Mouse (Mus musculus) layer of hippocampus, adult 2 months (tissue): ENCODE results near the gene Armh2. TPM values are rescaled to one million over a fixed set of nuclear protein-coding genes. Genes with fewer than 3 reads are reported as not detected.
A peak's percentile ranks its signal among the peaks of the same experiment; 100 is the strongest.

Experiments used
- DNase-seq, 2 experiments: peaks; one replicate each; pipeline ENCODE4 v3.0.0; 2022; ENCODE audit warnings: low spot score in 2 of 2
- H3K27ac ChIP-seq: fragments of 200-600 bp; 2 replicates; pipeline ENCODE4 v1.8.1; 2022
- H3K4me3 ChIP-seq: fragments of 200-600 bp; 2 replicates; pipeline ENCODE4 v1.8.1; 2022; ENCODE audit warnings: mild to moderate bottlenecking
- CTCF ChIP-seq: fragments of 200-600 bp; conservative IDR thresholded peaks from 2 replicates; pipeline ENCODE4 v1.8.1; 2022; ENCODE audit warnings: antibody characterized with exemption, mild to moderate bottlenecking, moderate library complexity
- total RNA-seq, 2 experiments: library from RNA; stranded (reverse); gene quantifications; 2 replicates each; pipeline ENCODE4 v1.2.3; 2021

The Armh2 gene
- total RNA-seq, 2 experiments from 2014 or later: not detected

DNA sequence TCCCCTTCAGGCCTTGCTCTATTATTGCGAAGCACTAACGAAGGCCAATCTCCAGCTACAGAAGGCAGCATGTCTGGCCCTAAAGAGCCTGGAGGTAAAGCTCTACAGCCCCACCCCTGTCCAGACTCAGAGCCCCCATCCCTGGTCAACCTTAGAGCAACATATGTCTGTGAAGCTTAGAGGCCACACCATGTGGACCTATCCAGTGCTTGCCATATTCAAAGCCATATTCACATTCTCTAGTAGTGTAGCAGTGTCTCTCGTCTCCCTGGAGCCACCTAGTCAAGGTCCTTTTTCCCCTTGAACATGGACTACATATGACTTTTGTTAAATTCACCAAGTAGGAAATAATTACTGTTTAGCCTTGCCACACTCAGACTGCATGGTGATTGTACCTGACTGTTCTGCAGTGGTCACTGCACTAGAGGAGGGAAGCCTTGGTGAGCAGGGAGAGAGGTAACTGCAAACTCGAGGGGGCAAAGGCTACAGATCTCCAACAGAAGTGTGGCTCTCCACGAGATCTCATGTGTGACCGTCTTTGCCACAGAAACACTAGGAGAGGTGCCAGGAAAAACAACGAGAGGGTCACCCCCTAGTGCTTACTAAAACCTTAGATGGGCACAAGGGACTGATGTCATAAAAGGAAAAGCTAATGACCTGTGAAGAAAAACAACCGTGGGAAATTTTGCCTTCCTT, 17.2 kb upstream of the Armh2 start:
- no peak overlapping the region for H3K27ac ChIP-seq
- H3K4me3 ChIP-seq: no peak overlapping the region
- no peak for TF ChIP-seq CTCF
- DNase-seq: no peak

DNA sequence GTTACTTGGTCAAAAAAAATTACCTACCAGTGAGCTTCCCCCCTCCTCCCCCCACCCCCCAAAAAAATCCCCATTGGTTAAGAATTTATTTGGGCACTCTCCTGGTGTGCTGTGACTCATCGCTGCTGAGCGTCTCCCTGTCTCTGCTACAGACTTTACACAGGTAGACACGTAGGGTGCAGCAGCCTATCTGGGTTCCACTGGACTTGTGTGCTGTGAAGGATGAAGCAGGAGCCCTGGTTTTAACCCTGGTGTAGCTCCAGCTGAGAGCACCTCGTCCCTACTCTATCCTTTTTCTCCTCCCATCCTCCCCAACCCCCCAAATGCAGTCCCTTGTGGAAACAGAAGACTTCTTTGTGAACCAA, 16.7 kb upstream of the Armh2 start:
- TF ChIP-seq CTCF: no peak

DNA sequence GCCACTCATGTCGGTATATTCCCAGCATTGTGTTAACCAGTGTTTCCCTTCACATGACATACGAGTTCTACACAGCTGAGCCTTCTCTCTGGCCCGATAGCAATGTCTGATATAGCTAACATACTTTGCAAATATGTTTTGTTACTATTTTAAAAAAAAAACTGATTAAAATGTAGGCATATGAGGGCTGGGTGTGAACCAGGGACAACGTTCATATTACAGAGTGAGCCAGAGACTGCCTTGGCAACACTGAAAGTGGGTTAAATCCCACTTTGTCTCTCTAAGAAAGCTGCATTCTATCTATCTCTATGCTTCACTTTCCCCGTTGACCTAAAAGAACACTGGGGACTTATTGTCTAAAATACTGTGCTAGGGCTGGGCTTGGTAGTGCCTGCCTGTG, 11.9 kb upstream of the Armh2 start:
- Histone ChIP-seq H3K27ac (no peak overlapping the region), H3K4me3 (no peak overlapping the region)
- TF ChIP-seq CTCF: no peak
- DNase-seq: no peak

More for the DNA sequence above, 16.7 kb upstream of the Armh2 start:
- no peak for DNase-seq
- Histone ChIP-seq H3K4me3 (no peak overlapping the region; the same call in 1 of the 2 replicates), H3K27ac (peak overlapping the region; percentile 53; the same call in 1 of the 2 replicates)

DNA sequence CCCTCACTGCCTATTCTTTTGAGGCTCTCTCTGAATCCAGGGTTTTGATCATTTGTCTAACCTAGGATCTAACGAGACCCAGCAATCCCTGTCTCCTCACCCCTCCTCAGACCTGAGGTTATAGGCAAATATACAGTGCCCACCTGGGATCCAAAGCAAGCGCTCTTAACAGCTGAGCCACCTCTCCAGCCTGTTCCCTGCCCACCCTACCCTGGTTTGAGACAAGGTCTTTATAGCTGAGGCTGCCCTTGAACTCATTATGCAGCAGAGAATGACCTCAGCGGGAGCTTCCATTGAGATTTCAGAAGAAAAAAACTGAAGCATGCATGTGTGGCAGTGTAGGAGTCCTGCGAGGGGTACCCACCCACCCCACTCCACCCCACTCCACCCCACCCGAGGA, 6.5 kb upstream of the Armh2 start:
- no peak for DNase-seq
- no peak for TF ChIP-seq CTCF
- Histone ChIP-seq H3K4me3 (no peak overlapping the region), H3K27ac (no peak overlapping the region)

DNA sequence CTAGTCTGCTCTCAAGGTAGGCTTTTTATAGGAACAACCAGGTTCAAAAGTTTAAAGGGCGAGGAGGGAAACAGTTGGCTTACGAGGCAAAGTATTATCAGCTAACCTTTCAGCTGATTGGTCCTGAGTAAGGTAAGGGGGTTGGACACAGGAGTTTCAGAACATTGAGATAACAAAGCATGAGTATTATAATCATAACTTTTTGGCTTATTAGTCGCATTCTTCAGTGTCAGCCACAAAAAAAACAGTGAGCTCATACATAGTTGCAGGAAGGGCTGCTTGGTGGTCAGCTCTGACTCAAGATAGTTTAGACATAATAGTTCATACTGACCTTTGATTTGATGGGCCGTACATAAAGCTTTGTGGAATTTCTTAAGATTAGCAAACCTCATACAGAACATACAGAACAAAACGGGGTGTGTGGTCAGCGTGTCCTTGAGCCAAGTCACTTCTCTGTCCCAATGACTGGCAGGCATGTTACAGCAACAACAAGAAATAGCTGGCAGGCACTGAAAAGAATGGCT, 5.4 kb upstream of the Armh2 start:
- no peak overlapping the region for H3K27ac ChIP-seq
- DNase-seq: no peak
- TF ChIP-seq CTCF: no peak
- no peak overlapping the region for H3K4me3 ChIP-seq

DNA sequence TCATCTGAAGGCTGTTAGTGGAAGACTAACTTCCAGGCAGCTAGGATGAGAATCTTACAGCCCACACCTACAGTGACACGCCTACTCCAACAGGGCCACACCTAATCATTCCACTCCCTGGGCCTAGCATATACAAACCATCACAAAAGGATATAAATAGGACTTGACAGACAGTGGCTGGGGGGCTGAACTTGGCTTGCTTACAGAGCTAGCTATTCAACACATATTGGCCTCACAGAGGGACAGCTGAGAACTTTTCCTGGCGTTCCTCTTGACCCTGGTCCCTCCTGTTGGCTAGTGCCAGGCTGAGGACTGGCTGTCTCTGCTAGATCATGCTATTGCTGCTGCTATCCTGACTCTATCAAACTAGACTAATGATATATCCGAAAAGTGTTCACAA, 6.8 kb downstream of the Armh2 start:
- no peak for DNase-seq
- Histone ChIP-seq H3K27ac (no peak overlapping the region), H3K4me3 (no peak overlapping the region)
- no peak for TF ChIP-seq CTCF

DNA sequence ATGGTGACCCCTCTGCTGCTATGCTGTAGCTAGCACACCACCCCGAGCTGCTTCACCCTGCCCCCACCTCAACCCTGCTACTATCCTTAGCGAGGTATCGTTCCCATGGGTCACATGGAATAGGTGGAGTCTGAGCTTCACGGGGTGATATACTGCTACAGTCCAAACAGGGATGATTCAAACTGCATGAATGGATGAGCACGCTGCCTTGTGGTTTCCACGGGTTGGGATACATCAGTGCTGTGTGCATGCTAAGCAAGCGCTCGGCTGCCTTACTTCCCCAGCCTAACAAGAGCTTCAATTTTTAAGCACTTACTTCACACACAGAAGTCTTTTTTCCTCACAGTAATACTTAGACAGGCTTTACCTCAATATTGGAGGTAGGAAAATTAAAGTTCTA, 9.8 kb downstream of the Armh2 start:
- no peak for TF ChIP-seq CTCF
- DNase-seq: no peak
- Histone ChIP-seq H3K4me3 (no peak overlapping the region), H3K27ac (no peak overlapping the region)

DNA sequence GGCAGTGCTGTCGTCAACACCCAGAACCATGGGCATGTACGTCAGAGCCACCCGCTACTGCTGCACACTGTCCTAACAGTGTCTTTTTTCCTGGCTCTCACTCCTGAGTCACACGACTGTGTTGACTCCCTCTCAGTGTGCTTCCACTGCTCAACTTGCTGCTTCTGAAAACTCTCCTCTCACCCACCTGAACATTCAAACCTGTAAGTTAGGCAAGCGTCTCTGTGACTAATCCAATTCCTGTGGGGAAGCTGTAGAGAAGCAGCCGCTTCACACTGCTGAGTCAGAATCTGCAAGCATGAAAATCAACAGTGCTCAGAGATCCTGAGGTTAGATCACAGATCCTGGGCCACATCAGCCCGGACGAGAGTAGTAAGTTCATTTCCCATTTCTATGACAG, 10.4 kb downstream of the Armh2 start:
- no peak for TF ChIP-seq CTCF
- Histone ChIP-seq H3K4me3 (no peak overlapping the region), H3K27ac (no peak overlapping the region)
- no peak for DNase-seq

DNA sequence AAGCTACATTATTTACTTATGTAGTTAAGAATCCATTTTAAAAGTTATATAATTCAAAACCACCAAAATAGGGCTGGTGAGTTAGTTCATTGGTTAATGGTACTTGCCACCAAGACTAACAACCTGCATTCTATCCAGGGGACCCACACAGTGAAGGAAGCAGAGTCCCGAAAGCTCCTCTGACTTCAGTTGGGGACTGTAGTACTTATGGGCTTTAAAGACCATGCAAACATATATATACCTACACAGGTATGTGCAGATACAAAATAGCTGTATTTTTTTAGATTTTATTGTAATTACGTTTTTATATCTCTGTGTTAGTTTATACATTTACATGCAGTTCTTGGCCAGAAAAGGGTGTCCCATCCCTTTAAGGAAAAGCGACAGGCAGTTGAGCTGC, 15.7 kb downstream of the Armh2 start:
- no peak for TF ChIP-seq CTCF
- Histone ChIP-seq H3K4me3 (no peak overlapping the region), H3K27ac (no peak overlapping the region)
- DNase-seq: no peak

DNA sequence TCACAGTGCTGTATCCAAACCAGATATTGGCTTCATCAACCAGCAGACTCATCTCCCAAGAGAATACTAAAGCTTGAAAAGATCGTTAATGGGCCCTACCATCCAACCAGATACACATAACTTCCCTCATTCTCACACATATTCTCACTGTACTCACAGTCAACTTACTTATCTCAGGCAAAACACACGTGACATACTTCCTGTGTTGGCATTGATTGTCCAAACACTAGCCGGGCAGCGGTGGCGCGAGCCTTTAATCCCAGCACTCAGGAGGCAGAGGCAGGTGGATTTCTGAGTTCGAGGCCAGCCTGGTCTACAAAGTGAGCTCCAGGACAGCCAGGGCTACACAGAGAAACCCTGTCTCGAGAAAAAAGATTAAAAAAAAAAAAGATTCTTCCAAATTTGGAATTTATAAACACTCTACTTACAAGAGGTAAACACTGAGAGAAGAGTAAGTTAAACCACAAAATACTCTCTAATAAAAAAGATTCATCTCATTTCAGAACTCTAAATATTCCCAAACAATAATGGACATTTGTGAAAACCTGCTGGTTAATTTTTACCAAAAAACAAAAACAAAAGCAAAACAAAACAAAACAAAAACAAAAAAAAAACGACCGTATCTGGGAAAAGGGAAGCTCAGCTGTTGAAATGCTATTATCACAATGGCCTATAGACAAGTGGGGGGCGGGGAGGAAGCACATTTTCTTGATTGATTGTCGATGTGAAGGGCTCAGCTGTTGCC, 17.0 kb downstream of the Armh2 start:
- no peak overlapping the region for H3K4me3 ChIP-seq
- H3K27ac ChIP-seq: no peak overlapping the region
- DNase-seq: no peak
- TF ChIP-seq CTCF: no peak

DNA sequence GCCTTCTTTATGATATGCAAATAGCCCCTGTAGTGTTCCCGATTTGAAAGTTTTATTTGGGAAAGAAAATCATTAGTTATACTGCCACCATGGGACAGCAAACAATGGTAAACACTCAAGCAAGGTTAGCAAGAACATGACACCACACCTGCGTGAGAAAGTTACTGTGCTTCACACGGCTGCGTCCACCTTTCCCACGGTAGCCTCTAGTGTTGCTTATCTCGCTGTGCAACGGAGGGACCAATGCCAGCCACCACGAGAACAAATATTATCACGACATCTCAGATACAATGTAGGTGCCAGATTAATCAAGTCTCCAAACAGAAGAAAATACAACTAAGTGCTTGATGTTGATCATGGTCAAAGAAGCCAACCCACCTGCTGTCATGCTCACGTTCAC, 18.4 kb downstream of the Armh2 start:
- no peak overlapping the region for H3K4me3 ChIP-seq
- no peak overlapping the region for H3K27ac ChIP-seq
- no peak for TF ChIP-seq CTCF
- DNase-seq: no peak

DNA sequence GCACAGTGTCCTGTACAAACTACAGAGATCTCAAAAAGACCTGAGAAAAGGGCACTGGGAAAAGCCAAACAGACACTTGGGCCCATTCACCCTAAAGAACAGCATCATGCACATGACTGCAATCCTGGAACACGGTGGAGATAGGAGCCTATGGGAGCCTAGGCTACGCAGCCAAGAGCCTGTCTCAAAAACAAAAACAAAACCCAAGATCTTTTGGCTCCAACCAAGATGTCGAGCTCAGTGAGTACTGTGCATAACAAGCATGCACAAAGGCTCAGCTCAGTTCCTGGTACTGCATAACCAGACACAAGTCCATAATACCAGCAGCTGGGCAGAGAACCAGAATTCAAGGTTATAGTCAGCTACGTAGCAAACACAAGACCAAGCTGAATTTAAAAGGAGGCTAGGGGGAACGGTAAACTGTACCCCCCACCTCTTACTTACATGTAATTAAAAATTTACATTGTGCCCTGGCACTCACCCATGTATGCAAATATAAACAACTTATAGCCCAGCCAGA, 19.4 kb downstream of the Armh2 start:
- H3K4me3 ChIP-seq: no peak overlapping the region
- H3K27ac ChIP-seq: no peak overlapping the region
- no peak for DNase-seq

DNA sequence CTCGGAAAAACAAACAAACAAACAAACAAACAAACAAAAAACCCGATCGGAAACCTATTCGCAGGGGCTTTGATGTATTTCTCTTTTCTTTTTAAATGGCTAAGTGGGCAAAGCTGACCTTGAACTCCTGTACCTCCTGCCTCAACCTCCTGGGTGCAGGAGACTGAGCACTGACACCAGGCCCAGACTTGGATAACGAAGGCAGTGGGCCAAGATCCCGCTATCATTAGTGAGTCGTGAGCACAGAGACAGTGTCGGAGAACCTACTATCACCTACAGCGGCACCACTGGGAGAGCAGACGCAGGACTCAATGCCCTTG, 20.0 kb downstream of the Armh2 start:
- Histone ChIP-seq H3K27ac (no peak overlapping the region), H3K4me3 (peak overlapping the region; percentile 95)
- DNase-seq: no peak
- TF ChIP-seq CTCF: no peak

More for the DNA sequence above, 19.4 kb downstream of the Armh2 start:
- no peak for TF ChIP-seq CTCF
